Mouse (Mus musculus) adrenal gland, postnatal 36 days (tissue): Measurements from ENCODE around the gene Gipc3. TPM values are rescaled to one million over a fixed set of nuclear protein-coding genes. Genes with fewer than 3 reads are reported as not detected.

Experiments
- DNase-seq, 2 experiments: peaks; one replicate each; pipeline ENCODE4 v3.0.0; 2021; ENCODE audit warnings: mixed read lengths in 1 of 2
- total RNA-seq, 2 experiments: library from RNA; stranded (reverse); gene quantifications; 2 replicates each; pipeline ENCODE4 v1.2.3; 2021

The Gipc3 gene
- total RNA-seq, 2 experiments from 2014 or later, result 3.5 to 7.7 TPM

DNA sequence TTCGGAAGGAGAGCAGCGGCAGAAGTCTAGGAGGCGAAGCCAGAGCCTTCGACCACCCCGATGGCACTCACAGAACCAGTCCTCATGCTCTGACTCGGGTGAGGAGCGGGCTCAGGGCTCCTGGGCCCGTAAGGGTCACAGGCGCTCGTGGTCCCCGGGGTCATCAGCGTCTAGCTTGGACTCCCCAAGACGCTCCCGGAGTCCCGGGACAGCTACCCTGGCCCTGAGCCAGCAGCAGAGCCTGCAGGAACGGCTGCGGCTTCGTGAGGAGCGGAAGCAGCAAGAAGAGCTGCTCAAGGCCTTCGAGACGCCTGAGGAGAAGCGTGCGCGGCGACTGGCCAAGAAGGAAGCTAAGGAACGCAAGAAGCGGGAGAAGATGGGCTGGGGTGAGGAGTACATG, 20.6 kb downstream of the Gipc3 start:
- DNase-seq, result no peak

GRCm38 (mm10) chr10:81321436-81321835, 21.6 kb downstream of the Gipc3 start:
- no peak for DNase-seq

- peak; percentile 99 for DNase-seq
Observed at GRCm38 (mm10) chr10:81320550-81321347, 22.3 kb downstream of the Gipc3 start, which contains the start of gene Cactin. Gene Cactin (plus strand): TSS chr10:81321103.

- peak; percentile 97 to 98 for DNase-seq
Observed at GRCm38 (mm10) chr10:81319741-81320549, 23.1 kb downstream of the Gipc3 start.

- DNase-seq, result peak in 1 of 2 experiments; percentile 32
Observed at GRCm38 (mm10) chr10:81319330-81319699, 23.8 kb downstream of the Gipc3 start.

GRCm38 (mm10) chr10:81318589-81319329, 24.3 kb downstream of the Gipc3 start:
- DNase-seq, result peak; percentile 82 to 87

DNA sequence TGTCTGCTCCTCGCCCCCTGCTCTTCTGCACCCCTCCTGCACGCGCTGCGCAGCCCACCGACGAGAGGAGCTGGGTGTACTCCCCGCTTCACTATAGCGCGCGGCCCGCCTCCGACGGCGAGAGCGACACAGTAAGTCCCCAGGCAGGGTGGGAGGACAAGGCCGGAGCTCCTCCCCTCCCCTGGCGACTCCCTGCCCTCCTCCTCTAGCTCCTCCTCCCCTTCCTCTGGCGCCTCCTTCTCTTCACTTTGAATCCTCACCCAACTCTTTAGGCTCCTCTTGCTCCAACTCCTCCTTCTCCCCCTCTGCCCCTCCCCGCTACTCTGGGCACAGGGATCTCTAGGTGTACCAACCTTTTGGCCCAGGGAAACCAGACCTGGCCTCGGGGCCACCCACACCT, 25.8 kb downstream of the Gipc3 start:
- peak; percentile 85 to 91 for DNase-seq

- peak; percentile 37 to 72 for DNase-seq
Observed at GRCm38 (mm10) chr10:81316338-81317060, 26.6 kb downstream of the Gipc3 start.

GRCm38 (mm10) chr10:81315587-81315986, 27.5 kb downstream of the Gipc3 start:
- DNase-seq, result no peak

- no peak for DNase-seq
Observed at GRCm38 (mm10) chr10:81314201-81314600, 28.9 kb downstream of the Gipc3 start.

DNA sequence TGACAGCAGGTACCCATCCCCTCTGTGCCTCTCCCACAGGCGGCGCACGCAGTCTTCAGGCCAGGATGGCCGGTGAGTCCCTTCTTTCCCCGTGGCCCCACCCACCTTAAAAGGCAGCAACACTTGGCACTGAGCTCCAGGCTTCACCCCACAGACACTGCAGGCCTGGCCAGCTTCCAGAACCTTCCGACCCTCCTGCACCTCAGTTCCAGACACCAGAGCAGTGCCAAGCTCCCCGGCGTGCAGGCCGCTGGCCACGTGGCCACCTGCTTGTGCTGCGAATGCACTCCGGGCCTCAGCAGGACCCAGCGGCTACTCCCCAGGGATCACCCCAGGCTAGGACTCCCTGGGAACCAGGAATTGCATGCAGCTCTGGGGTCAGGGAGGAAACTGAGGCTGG, 29.5 kb downstream of the Gipc3 start:
- DNase-seq, result no peak

DNA sequence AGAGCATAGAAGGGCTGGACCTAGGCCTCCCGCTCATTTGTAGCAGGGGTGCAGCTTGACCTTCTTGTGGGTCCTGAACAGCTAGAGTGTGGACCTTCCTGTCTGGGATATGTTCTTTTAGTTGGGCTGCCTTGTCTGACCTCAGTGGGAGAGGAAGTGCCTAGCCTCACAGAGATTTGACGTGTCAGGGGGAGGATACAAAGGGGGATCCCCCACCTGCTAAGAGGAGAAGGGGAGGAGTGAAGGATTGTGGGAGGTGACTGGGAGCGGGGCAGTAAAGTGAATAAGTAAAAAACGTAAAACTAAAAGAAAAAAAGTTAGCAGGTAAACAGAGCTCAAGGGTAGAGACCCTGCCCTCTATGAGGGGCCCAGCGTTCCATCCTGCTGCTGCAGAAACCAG, 33.5 kb downstream of the Gipc3 start:
- DNase-seq, result no peak

- no peak for DNase-seq
Observed at GRCm38 (mm10) chr10:81306837-81307682, 36.0 kb downstream of the Gipc3 start.

DNA sequence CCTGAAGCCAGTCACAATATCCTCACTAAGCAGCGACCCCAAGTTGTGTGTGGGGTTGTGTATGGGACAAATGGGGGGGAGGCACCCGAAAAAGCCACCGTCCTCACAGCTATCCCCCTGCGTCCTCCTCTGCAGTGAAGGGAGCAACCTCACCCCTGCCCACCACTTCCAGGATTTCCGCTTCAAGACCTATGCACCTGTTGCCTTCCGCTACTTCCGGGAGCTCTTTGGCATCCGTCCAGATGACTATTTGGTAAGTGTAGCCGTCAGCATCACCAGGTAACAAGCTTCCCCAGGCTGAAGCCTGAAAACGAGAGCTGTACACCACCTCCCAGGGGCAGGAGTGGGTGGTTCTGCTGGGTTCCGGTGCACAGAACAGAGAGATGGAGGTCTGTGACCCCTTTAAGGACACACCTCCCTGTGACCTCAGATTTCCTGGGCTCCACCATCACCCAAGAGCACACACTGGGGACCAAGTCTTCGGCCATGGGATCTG, 36.8 kb downstream of the Gipc3 start:
- DNase-seq, result no peak

- DNase-seq, result no peak
Observed at GRCm38 (mm10) chr10:81305663-81306062, 37.4 kb downstream of the Gipc3 start.

DNA sequence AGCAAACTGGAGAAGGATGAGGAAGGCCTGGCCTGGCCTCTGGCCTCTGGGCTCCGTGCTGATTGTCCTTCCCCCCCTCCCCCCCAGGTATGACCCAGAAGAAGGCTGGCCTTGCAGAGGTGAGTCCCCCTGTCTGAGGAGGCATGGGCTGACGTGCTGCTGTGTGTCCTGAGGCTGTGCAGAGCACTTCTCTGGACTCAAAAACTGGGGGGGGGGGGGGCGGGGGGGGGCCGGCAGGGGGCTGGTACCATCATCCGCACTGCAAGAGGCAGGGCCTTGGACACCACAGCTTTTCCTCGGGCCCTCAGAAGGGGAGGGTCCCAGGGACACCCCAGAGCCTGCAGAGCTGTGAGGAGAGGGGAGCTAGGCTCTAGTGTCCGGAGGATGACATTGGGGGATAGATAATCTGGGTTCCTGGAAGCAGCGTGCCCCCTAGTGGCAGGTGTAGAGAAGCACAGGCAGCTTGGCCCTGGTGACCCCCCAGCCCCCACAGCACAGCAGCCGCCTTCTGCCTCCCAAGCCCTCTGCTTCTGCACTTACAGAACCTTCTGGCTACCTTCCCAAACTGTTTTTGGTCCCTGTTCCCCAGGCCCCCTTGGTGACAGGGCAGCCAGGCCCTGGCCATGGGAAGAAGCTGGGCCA, 38.3 kb downstream of the Gipc3 start:
- DNase-seq, result peak; percentile 48 to 71

DNA sequence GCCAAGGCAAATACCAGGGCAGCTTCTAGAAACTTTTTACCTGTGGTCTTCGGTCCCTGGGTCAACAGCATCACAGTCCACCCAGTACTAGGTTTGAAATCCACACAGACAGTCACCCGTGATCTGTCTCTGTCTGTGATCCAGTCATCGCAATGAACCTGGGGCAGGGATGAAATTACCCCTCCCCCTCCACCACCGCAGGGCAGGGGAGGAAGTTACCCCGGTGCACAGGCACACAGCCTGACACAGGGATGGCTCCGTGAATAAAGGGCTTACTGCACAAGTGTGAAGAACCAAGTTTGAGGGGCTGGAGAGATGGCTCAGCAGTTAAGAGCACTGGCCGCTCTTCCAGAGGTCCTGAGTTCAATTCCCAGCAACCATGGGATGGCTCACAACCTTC, 39.3 kb downstream of the Gipc3 start:
- no peak for DNase-seq

- DNase-seq, result no peak
Observed at GRCm38 (mm10) chr10:81303258-81303657, 39.8 kb downstream of the Gipc3 start.

DNA sequence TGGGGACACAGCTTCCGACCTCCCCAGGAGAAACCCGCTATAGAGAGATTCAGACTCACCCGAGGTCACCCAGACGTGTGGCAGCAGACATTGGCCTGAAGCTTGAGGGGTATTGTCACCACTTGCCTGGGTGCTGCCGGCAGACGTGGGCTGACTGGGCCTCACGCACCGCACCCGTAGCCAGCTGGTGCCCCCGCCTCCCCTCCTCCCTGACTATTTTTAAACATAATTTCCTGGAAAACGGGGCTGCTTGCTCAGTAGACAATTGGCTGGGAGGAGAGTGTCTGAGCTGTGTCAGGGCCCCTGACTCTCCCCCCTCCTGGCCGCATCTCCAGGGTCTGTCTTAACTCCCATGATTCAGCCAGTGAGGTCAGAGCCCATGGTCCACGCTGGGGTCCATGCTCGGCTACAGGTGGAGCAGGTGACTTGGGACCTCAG, 40.3 kb downstream of the Gipc3 start:
- DNase-seq, result peak in 1 of 2 experiments; percentile 42

DNA sequence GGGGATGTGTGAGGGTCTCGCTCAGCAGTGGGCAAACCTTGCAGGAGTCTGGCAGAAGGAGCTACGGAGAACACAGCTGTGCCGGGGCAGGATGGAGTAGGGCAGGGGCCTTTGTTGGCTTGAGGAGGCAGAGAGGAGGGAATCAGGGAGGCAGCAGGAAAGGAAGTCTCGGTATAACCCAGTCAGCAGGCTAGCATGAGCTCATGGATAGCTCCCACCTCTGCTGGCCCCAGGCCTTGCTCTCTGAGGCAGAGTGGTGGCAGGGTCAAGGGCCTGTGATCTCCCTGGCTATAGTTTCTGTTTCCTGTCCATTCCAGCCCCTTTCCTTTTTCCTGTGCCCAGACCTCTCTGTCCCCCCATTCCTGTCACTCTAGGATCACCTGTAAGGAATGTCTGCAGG, 40.8 kb downstream of the Gipc3 start:
- peak in 1 of 2 experiments; percentile 45 for DNase-seq
